Mouse (Mus musculus): Measurements from ENCODE around the gene Il1r2.

- TF ChIP-seq CTCF (IDR thresholded peaks at IDR 0.05; ENCODE audit: low read depth, low read length) (no peak), POLR2A (IDR thresholded peaks at IDR 0.05; ENCODE audit: borderline replicate concordance, low read depth, low read length) (no peak)
Observed at GRCm38 (mm10) chr1:40094601-40095304, 20.9 kb downstream of the Il1r2 start.

Measured in bone marrow macrophage, adult 2 months (primary cell).